Mouse (Mus musculus) hindbrain, embryonic 14.5 days (tissue): Measurements from ENCODE around the gene Pik3cg. TPM values are rescaled to one million over a fixed set of nuclear protein-coding genes. Genes with fewer than 3 reads are reported as not detected.

Experiments used
- ATAC-seq: fragments of 200-750 bp; cut with Nextera tagmentation; 2 replicates; pipeline ENCODE4 v1.8.0; 2017; ENCODE audit warnings: moderate number of reproducible peaks, mild to moderate bottlenecking, moderate TSS enrichment, moderate library complexity; ENCODE audit not compliant: low FRiP score
- DNase-seq: peaks from one replicate; pipeline ENCODE4 v3.0.0-alpha.2; 2015; ENCODE audit warnings: low spot score
- H3K27ac ChIP-seq: fragments of 300-500 bp; sonication (generic); 2 replicates; pipeline ENCODE4 v1.5.1; 2014; ENCODE audit warnings: mild to moderate bottlenecking, moderate library complexity
- H3K27me3 ChIP-seq: fragments of 300-500 bp; sonication (generic); 2 replicates; pipeline ENCODE4 v1.6.1; 2014; ENCODE audit warnings: mild to moderate bottlenecking, low read length, mixed read lengths; ENCODE audit not compliant: control insufficient read depth, insufficient read depth
- H3K36me3 ChIP-seq: fragments of 300-500 bp; sonication (generic); replicated peaks from 2 replicates; pipeline ENCODE4 v1.6.1; 2014; ENCODE audit not compliant: control insufficient read depth, insufficient read depth
- H3K4me1 ChIP-seq: fragments of 300-500 bp; sonication (generic); replicated peaks from 2 replicates; pipeline ENCODE4 v1.6.1; 2014; ENCODE audit warnings: antibody characterized with exemption, low read length, mixed read lengths; ENCODE audit not compliant: control insufficient read depth, insufficient read depth
- H3K4me2 ChIP-seq: fragments of 300-500 bp; sonication (generic); replicated peaks from 2 replicates; pipeline ENCODE4 v1.6.1; 2014; ENCODE audit warnings: mild to moderate bottlenecking, moderate library complexity
- H3K4me3 ChIP-seq: fragments of 300-500 bp; sonication (generic); replicated peaks from 2 replicates; pipeline ENCODE4 v1.5.1; 2014; ENCODE audit warnings: mild to moderate bottlenecking, low read length
- H3K9ac ChIP-seq: fragments of 300-500 bp; sonication (generic); 2 replicates; pipeline ENCODE4 v1.6.1; 2014
- H3K9me3 ChIP-seq: fragments of 300-500 bp; sonication (generic); 2 replicates; pipeline ENCODE4 v1.6.1; 2016; ENCODE audit warnings: low read length; ENCODE audit not compliant: control insufficient read depth
- WGBS: fragments of 180-500 bp; shearing (Covaris S2); extraction: QIAGEN DNeasy Blood & Tissue Kit; methylation state at CpG from one replicate; pipeline ENCODE4 v1.1.7; 2014; 5-methylcytosine and 5-hydroxymethylcytosine counted together
- polyA plus RNA-seq: library from polyadenylated mRNA; unstranded; fragments of >200 nt; fragmentation: Nextera tagmentation; extraction: Ambion mirVana; gene quantifications from 2 replicates; pipeline ENCODE4 v1.2.1, GENCODE M21; 2014

Pik3cg gene
- polyA plus RNA-seq, 1 experiment from 2014 or later: 1.9 TPM

GRCm38 (mm10) chr12:32207141-32207540 lies 1.3 kb downstream of the Pik3cg start:
- Histone ChIP-seq H3K27me3 (no peaks in the 10 kb centered on the region), H3K9ac (no peak overlapping the region), H3K4me3 (no peak overlapping the region), H3K4me2 (no peak overlapping the region), H3K4me1 (peaks cover 4% of the 10 kb centered on the region; the same call in 1 of the 2 replicates), H3K27ac (no peak overlapping the region), H3K9me3 (no peaks in the 10 kb centered on the region), H3K36me3 (no peaks in the 10 kb centered on the region)
- 88% methylated on average over 3 of the region's 3 CpGs for WGBS
- ATAC-seq: no peak
- no peak for DNase-seq

DNA sequence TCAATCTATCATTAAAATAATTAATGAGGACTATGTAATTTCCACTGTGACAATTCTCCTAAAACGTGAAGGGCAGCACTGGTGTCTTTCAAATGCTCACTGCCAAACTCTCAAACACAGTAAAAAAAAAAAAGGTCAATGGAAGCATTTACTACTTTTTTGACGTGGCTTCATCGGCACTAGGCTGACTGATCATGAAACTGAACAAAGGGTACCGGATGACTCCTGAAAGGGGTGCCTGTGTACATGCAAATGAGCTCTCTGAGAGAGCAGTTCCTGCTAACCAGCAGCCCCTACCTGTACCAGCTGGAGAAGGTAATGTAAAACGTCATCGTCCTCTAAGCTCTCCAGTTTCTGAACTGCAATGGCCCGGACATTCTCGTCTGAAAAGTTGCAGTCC lies 4.8 kb downstream of the Pik3cg start:
- H3K9me3 ChIP-seq: no peaks in the 10 kb centered on the region
- ATAC-seq (no peak), DNase-seq (no peak)
- H3K4me3 ChIP-seq: no peak overlapping the region
- H3K27me3 ChIP-seq: no peaks in the 10 kb centered on the region
- H3K4me2 ChIP-seq: no peak overlapping the region
- no peaks in the 10 kb centered on the region for H3K36me3 ChIP-seq
- no peaks in the 10 kb centered on the region for H3K4me1 ChIP-seq
- no peak overlapping the region for H3K9ac ChIP-seq
- H3K27ac ChIP-seq: no peak overlapping the region
- 38% methylated on average over 8 of the region's 8 CpGs for WGBS

DNA sequence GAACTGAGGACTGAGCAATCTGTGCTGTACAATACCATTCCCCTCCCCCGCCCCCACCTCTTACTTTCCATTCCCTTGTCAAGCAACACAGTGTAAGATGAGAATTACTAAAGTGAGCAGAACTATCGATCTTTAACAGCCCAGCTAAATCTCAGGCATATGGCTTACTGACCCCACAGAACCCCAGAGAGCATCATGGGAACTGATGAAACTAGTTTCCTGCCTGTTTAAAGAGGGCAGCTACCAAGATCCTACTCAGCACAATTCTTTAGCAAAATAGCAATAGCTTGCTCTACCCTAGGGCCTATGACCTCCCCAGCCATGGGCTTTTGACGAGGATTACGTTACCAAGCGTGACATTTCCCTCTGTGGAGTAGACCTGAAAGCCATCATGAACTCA lies 5.9 kb downstream of the Pik3cg start:
- Histone ChIP-seq H3K27ac (no peak overlapping the region), H3K4me2 (no peak overlapping the region), H3K9ac (no peak overlapping the region), H3K27me3 (no peaks in the 10 kb centered on the region), H3K9me3 (no peaks in the 10 kb centered on the region), H3K36me3 (no peaks in the 10 kb centered on the region), H3K4me1 (no peaks in the 10 kb centered on the region), H3K4me3 (no peak overlapping the region)
- DNase-seq (no peak), ATAC-seq (no peak)
- 92% methylated on average over 5 of the region's 5 CpGs for WGBS

DNA sequence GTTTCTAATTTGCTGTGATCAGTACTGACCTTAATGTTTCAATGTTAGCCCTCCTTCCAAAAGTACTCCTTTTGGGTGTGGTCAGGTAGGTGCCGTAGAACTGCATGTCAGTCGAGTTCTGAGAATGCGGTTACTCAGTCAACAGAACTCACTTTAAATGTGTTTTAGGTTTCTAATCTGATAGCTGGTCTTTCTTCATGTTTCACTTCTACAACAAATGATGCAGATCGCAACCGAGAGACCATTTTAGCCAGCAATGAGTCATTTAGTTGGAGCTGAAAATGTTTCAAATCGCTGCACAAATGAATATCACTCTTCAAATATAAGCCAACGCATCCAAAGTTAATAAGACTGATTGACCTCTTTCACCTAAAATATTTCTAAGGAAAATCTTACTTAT lies 6.5 kb downstream of the Pik3cg start:
- H3K36me3 ChIP-seq: no peaks in the 10 kb centered on the region
- DNase-seq (no peak), ATAC-seq (no peak)
- H3K27me3 ChIP-seq: no peaks in the 10 kb centered on the region
- H3K9ac ChIP-seq: no peak overlapping the region
- H3K4me1 ChIP-seq: no peaks in the 10 kb centered on the region
- H3K27ac ChIP-seq: no peak overlapping the region
- 95% methylated on average over 7 of the region's 7 CpGs for WGBS
- H3K4me3 ChIP-seq: no peak overlapping the region
- H3K4me2 ChIP-seq: no peak overlapping the region
- no peaks in the 10 kb centered on the region for H3K9me3 ChIP-seq

GRCm38 (mm10) chr12:32201070-32201585 lies 7.3 kb downstream of the Pik3cg start:
- no peaks in the 10 kb centered on the region for H3K27me3 ChIP-seq
- H3K4me2 ChIP-seq: no peak overlapping the region
- H3K36me3 ChIP-seq: no peaks in the 10 kb centered on the region
- no peak overlapping the region for H3K9ac ChIP-seq
- H3K9me3 ChIP-seq: no peaks in the 10 kb centered on the region
- no peaks in the 10 kb centered on the region for H3K4me1 ChIP-seq
- no peak for DNase-seq
- no peak for ATAC-seq
- no peak overlapping the region for H3K27ac ChIP-seq
- no peak overlapping the region for H3K4me3 ChIP-seq
- WGBS: 88% methylated on average over 6 of the region's 6 CpGs

- no peak for ATAC-seq
- 89% methylated on average over 16 of the region's 16 CpGs for WGBS
- H3K27me3 ChIP-seq: no peaks in the 10 kb centered on the region
- no peak overlapping the region for H3K4me2 ChIP-seq
- no peak overlapping the region for H3K27ac ChIP-seq
- H3K4me1 ChIP-seq: no peaks in the 10 kb centered on the region
- H3K4me3 ChIP-seq: no peak overlapping the region
- no peaks in the 10 kb centered on the region for H3K36me3 ChIP-seq
- no peak overlapping the region for H3K9ac ChIP-seq
- no peak for DNase-seq
- H3K9me3 ChIP-seq: no peaks in the 10 kb centered on the region
Measured at GRCm38 (mm10) chr12:32200387-32201069, 7.9 kb downstream of the Pik3cg start.

DNA sequence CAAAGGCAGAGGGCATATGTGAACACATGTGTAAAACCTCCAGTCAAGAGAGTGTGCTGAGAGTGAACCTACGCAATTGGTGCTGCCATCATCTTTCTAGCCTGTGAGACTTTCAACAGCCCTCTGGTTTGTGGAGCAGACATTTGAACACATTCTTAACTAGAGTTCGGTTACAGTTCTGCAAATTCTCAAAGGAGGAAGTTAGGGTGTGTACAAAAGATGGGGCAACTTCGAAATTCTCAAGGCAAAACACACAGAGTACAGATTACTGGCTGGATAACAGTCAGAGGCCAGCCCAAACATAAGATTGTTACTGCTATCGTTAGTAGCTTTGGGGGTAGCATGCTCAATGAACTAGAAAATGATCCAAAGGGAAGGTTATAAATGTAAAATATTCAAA lies 9.0 kb downstream of the Pik3cg start:
- Histone ChIP-seq H3K9ac (no peak overlapping the region), H3K27me3 (no peaks in the 10 kb centered on the region), H3K4me3 (no peak overlapping the region), H3K4me2 (no peak overlapping the region), H3K36me3 (no peaks in the 10 kb centered on the region), H3K9me3 (no peaks in the 10 kb centered on the region), H3K4me1 (no peaks in the 10 kb centered on the region), H3K27ac (no peak overlapping the region)
- no peak for DNase-seq
- WGBS: 86% methylated on average over 4 of the region's 4 CpGs
- ATAC-seq: no peak

GRCm38 (mm10) chr12:32198025-32198424 lies 10.4 kb downstream of the Pik3cg start:
- Histone ChIP-seq H3K4me3 (no peak overlapping the region), H3K4me2 (no peak overlapping the region), H3K27ac (no peak overlapping the region), H3K27me3 (no peaks in the 10 kb centered on the region), H3K36me3 (no peaks in the 10 kb centered on the region), H3K9me3 (no peaks in the 10 kb centered on the region), H3K9ac (no peak overlapping the region), H3K4me1 (no peaks in the 10 kb centered on the region)
- 94% methylated on average over 4 of the region's 4 CpGs for WGBS
- no peak for ATAC-seq
- DNase-seq: no peak

DNA sequence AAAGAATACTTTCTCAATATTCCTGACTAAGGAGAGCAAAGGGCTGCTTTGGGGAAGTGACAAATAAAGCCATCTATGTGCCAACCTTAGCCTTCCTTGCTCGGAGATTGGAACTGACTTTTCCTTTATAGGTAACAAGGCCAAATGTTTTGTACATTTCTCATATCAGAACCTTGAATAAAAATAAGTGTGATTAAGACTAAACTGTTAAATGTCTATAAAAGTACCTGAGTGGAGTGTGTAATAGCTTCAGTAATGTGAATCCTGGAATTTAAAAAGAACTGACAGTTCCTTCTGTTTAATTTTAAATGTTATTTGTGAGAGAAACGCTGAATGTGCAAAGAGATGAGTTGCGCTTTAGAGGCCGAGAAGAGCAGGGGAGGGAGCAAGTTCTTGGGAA lies 13.5 kb downstream of the Pik3cg start:
- no peak overlapping the region for H3K4me3 ChIP-seq
- H3K4me2 ChIP-seq: no peak overlapping the region
- no peak for ATAC-seq
- H3K4me1 ChIP-seq: no peaks in the 10 kb centered on the region
- H3K36me3 ChIP-seq: no peaks in the 10 kb centered on the region
- WGBS: 86% methylated on average over 4 of the region's 4 CpGs
- H3K9ac ChIP-seq: no peak overlapping the region
- H3K27ac ChIP-seq: no peak overlapping the region
- no peaks in the 10 kb centered on the region for H3K27me3 ChIP-seq
- no peaks in the 10 kb centered on the region for H3K9me3 ChIP-seq
- DNase-seq: no peak

DNA sequence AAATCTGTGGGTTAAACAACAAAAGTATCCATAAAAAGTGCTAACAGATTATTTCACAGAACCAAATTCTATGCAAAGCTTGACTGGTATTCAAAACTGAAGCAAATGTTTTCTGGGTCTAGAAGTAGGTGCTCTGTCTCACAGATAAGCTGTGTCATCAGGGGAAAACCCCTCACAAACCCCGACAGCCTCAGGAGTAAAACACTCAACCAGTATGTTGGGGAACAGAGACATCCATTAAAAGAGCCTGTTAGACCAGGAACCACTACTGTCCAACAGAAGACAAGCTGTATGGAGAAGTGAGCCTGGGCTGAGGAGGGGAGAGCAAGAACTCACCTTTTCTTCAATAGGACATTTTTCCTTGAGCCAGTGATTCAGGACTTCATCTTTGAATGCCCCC lies 14.1 kb downstream of the Pik3cg start:
- 82% methylated on average over 1 of the region's 1 CpGs for WGBS
- no peak overlapping the region for H3K4me2 ChIP-seq
- no peak overlapping the region for H3K9ac ChIP-seq
- no peaks in the 10 kb centered on the region for H3K36me3 ChIP-seq
- H3K27ac ChIP-seq: no peak overlapping the region
- no peaks in the 10 kb centered on the region for H3K27me3 ChIP-seq
- no peak for DNase-seq
- no peaks in the 10 kb centered on the region for H3K9me3 ChIP-seq
- no peaks in the 10 kb centered on the region for H3K4me1 ChIP-seq
- ATAC-seq: no peak
- no peak overlapping the region for H3K4me3 ChIP-seq
